Mouse (Mus musculus) spleen, postnatal 36 days (tissue): ENCODE results near the gene Git1.
"Not testable (repeated sequence)": the region's sequence is repeated elsewhere in the genome, so short reads cannot be mapped to it uniquely, and the experiment has no call there.

Experiments used
- DNase-seq, 2 experiments: peaks; one replicate each; pipeline ENCODE4 v3.0.0; 2022; ENCODE audit warnings: low spot score in 2 of 2, mixed read lengths in 1 of 2

The Git1 gene

GRCm38 (mm10) chr11:77519043-77519442 is 25.7 kb downstream of the Git1 start, which contains the start of gene Gm10392:
Gm10392 (minus strand) TSS chr11:77519198.
- DNase-seq = peak; percentile 80 to 84

- DNase-seq = peak; percentile 59 to 63
Observed at GRCm38 (mm10) chr11:77520601-77521529, 27.5 kb downstream of the Git1 start.

- DNase-seq = no peak
Observed at GRCm38 (mm10) chr11:77525804-77526486, 32.6 kb downstream of the Git1 start.

- not testable (repeated sequence) for DNase-seq
Observed at GRCm38 (mm10) chr11:77528420-77528819, 35.1 kb downstream of the Git1 start.

- DNase-seq = no peak
Observed at GRCm38 (mm10) chr11:77529644-77530043, 36.3 kb downstream of the Git1 start.

- no peak for DNase-seq
Observed at GRCm38 (mm10) chr11:77530862-77531261, 37.5 kb downstream of the Git1 start.

GRCm38 (mm10) chr11:77532202-77532846 is 39.0 kb downstream of the Git1 start:
- no peak for DNase-seq

- DNase-seq = no peak
Observed at GRCm38 (mm10) chr11:77545261-77545660, 51.9 kb downstream of the Git1 start.
